Mouse (Mus musculus) inflammation-experienced regulatory T-cells, adult 6 months (primary cell): ENCODE data around the gene Sec24d. TPM values are rescaled to one million over a fixed set of nuclear protein-coding genes. Genes with fewer than 3 reads are reported as not detected.
A peak's percentile ranks its signal among the peaks of the same experiment; 100 is the strongest.
"Not testable (repeated sequence)": the region's sequence is repeated elsewhere in the genome, so short reads cannot be mapped to it uniquely, and the experiment has no call there.

Experiments used
- ATAC-seq: one replicate; pipeline ENCODE4 v1.8.0; 2017
- polyA plus RNA-seq, 3 experiments: library from polyadenylated mRNA; unstranded; fragments of 100-300 nt; shearing (Covaris generic); gene quantifications; one replicate each; pipeline ENCODE4 v1.2.1; 2017

The Sec24d gene
- polyA plus RNA-seq, 3 experiments from 2014 or later, result 17.3 to 30.5 (median 21.5) TPM

DNA sequence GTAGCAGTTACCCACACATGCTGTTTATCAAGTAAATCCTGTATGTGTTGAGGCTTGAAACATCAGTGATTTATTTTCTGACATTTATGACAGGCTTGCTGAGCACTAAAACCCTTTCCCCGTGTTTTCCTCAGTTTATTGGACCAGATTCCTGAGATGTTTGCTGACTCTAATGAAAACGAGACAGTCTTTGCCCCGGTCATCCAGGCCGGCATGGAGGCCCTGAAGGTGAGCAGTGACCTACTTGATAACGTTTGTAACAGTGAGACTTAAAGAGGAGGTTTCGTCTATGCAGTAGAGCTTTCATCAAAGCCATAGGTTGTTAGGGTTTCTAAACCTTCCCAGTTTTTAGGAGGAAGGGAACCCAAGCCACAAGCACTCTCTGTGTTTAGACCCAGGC is 76.4 kb downstream of the Sec24d start:
- ATAC-seq, result no peak

GRCm38 (mm10) chr3:123348080-123348802 is 81.0 kb downstream of the Sec24d start:
- no peak for ATAC-seq

- no peak for ATAC-seq
Observed at GRCm38 (mm10) chr3:123350602-123351001, 83.3 kb downstream of the Sec24d start.

DNA sequence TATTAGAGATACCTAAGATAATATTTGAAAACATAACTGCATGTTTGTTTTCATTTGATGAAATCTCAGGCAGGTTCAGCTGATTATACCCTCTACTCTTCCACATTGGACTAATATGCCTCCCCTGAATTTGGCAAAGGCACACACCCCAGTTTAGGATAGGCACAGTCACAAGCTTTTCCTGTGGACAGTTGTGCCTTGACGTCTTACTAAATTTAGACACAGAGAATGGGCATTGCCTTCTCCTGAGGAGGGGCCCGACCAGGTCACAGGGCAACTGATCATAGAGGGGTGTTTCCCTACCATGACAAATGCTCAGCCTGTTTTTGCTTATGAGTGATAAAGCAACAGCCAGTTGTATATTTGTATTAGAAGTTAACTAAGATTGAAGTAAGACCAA is 84.3 kb downstream of the Sec24d start:
- ATAC-seq, result no peak

DNA sequence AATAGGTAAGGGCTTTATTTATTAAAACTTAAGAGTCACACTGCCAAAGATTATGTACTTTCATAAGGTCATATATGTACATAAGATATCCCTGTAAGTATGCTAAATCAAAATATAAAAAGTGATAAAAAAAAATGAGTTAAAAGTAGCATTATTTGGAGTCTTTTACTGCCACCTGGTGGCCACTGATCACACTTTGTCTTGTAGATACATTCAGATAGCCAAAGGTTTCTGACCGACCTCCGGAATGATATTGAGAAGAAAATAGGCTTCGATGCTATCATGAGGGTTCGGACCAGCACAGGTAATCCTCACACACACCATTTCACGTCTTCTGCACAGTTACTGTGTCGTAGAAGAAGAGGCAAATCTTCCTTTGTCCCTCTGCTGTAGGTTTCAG is 85.9 kb downstream of the Sec24d start:
- peak; percentile 56 for ATAC-seq

- no peak for ATAC-seq
Observed at GRCm38 (mm10) chr3:123353661-123354060, 86.4 kb downstream of the Sec24d start.

GRCm38 (mm10) chr3:123354388-123354787 is 87.1 kb downstream of the Sec24d start:
- ATAC-seq, result no peak

GRCm38 (mm10) chr3:123356377-123356991 is 89.2 kb downstream of the Sec24d start:
- no peak for ATAC-seq

- ATAC-seq, result not testable (repeated sequence)
Observed at GRCm38 (mm10) chr3:123366820-123367219, 99.6 kb downstream of the Sec24d start.

DNA sequence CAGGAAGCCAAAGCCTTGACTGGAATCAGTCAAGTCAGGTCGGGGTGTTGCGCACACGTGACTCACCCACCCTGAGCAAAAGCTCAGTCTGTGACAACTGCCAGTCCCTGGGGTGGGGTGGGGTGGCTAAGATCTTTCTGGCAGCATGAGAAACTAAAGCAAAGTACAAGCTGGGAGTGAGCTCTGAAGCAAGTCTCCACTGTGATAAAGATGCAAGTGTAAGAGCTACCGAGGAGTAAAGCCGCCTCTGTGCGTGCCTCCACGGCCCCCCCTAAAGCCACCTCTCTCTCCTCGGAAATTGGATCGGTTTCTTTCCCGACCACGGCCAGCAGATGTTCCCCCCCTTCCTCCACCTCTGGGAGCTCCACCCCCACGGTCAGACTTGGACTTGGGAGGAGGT is 101.9 kb downstream of the Sec24d start:
- no peak for ATAC-seq

GRCm38 (mm10) chr3:123370927-123371326 is 103.7 kb downstream of the Sec24d start:
- no peak for ATAC-seq

- ATAC-seq, result no peak
Observed at GRCm38 (mm10) chr3:123371766-123372535, 104.7 kb downstream of the Sec24d start.

DNA sequence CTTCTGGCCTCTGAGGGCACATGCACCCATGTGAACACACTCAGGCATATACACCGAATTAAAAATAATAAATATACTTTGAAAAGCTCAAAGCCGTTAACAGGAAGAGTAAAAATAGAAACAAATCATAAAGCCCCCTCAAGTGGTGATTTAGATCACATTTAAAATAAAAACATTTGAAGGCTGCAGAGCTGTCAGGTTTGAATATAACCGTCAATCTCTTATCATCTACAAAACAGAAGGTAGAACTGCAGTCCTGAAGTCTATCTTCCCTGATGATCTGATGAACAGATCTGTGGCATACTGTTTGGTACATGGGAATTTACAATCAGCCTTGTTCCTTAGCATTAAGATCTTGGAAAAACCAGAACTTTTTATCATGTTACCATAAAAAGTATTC is 109.3 kb downstream of the Sec24d start:
- ATAC-seq, result no peak

DNA sequence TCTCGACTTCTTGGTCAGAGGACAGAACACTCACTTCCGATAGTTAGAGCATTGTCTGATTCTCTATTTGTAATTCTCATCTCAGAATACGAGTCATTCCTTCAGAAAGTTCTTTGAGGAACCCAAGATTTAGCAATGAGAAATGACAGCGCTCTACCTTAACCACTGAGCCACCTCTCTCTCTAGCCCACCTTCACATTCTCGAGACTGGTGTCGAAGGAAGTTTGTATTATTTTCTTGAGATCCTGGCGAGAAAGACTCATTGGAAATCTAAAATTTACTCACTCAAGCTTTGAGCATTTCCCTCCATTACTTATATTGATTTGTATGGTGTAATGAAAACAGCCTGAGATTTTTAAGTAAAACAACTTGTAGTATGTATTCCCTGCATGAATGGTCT is 117.2 kb downstream of the Sec24d start:
- ATAC-seq, result no peak

DNA sequence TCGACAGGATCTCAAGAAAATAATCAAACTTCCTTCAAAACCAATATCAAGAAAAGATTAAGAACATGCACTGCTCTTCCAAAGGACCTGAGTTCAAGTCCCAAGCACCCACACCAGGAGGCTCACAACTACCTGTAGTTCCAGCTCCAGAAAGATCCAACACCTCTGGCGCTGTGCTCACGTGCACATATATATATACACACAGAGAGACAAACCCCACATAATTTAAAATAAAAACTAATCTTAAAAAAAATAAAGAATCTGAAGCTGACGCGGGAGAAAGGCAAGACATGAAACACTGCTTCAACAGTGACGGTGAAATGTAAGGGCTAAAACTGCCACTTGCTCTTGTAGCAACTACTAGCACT is 117.8 kb downstream of the Sec24d start:
- no peak for ATAC-seq

- ATAC-seq, result peak; percentile 100
Observed at GRCm38 (mm10) chr3:123385486-123386156, 118.4 kb downstream of the Sec24d start, which contains the start of gene Mettl14. Gene Mettl14, minus strand, starts transcription at chr3:123386108.

DNA sequence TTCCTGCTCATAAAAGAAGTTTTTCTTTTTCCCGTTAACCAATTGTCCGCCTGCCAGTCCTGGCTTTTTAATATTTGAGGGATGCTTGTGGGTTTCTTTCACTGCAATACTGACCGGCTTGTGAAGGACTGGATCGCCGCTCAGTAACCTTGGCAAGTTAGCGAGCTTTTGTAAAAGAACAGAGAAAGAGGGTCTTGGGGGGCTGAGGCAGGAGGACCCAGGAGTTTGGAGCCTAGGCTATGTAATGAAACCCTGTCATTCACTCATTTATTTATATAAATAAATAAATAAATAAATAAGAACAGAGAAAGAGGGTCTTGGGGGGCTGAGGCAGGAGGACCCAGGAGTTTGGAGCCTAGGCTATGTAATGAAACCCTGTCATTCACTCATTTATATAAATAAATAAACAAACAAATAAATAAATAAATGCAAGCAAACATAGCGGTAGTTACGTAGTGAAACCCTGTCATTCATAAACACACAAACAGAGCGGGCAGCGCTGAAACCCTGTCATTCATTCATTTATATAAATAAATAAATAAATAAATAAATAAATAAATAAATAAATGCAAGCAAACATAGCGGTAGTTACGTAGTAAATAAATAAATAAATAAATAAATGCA is 119.0 kb downstream of the Sec24d start:
- ATAC-seq, result peak; percentile 12

GRCm38 (mm10) chr3:123391180-123391579 is 123.9 kb downstream of the Sec24d start:
- no peak for ATAC-seq

DNA sequence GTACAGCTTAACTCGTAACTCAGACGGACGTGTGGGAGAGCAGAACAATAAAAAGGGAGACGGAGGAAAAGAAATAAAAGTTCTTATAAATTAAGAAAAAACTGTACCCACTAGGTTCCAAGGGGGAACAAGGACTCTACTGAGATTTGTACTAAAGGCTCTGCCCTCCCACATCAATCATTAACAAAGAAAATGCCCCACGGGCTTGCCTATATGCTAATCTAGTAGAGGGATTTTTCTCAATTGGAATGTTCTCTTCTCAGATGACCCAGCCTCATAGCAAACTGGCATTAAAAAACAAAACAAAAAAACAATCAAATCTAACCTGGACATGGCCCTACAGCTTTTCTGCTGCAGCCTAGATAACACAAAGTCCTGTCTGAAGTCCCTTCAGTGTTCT is 128.4 kb downstream of the Sec24d start:
- ATAC-seq, result no peak

DNA sequence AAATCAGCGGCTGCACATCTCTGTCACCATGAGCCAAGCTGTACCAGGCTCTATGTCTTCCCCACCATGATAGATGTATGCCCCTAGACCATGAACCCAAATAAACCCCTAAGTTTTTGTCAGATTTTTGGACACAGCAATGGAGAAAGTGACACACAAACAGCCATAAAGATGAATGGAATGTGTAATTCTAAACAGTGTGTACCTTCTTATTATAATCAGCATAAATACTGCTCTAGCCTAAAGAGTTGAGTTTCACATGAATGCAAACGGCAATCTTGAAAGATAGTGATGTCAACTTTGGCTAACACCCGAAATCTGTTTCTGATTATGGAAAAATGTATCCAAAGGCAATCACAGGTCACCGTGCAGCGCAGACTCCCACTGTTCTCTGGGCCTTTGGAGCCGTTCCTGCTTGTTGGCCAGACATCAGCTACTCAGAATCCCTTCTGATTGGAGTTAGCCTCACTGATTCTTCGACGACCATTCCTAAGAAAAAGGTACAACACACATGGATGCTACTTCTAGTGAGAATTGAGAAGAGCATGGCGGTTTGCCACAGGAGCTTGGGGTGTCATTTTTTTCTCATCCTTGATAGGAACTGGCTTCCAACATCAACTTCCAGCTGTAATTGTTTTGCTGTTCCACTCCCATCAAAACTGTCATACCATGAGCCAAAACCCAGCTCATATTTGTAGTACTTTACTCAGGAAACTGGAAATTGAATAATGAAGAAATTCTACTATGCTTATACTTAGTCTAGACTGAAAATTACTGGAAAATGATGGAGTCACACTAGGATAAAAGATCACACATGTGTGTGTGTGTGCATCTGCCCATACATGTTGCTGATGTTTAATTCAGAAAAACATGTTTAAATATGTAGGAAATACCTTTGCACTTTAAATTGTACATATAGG is 130.6 kb downstream of the Sec24d start:
- ATAC-seq, result no peak

DNA sequence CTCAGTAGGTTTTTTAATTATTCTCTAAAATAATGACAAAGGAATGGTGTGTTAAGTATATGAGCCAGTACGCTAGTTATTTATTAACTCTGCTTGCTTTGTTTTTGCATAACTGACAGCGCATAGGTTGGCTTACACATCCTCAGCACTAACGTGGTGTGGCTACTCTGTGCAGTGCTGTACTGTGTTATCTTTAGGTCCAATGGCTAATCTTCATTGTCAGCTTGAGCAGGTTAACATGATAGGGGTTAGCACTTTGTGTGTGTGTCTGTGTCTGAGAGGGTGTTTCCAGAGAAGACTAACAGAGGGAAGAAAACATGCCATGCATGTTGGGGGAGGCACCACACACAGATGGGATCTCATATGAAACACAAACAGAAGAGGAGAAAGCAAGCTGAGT is 137.7 kb downstream of the Sec24d start:
- ATAC-seq, result no peak
